Mouse (Mus musculus): ENCODE measurements around the gene Serpina9. TPM values are rescaled to one million over a fixed set of nuclear protein-coding genes. Genes with fewer than 3 reads are reported as not detected.

Serpina9 gene
- not detected in 2 replicates for polyA plus RNA-seq (2015; fragmentation: Nextera tagmentation; extraction: Ambion mirVana)

DNA sequence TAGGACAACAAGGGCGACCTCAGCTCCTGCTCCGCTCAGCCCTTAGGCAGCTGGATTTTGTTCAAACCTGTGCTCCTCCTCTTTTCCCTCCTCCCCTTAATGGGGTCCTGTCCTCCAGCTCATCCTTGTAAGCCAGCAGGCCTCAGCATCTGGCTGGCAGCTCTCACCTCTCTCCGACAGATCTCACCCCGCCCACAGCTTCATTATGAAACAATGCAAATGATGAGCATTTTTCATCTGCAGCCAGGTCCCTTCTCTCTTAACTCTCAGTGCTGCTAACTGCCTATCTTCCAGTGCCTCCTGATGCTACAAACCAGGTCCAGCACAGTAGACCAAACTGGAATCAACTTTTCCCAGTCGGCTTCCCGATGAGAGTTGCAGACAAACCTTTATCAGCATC, at the start of gene Serpina9:
Serpina9 (minus strand) TSS at position 136 of the 400 bp plus-strand sequence.
- H3K4me2 ChIP-seq (replicated peaks): no peak within 1 kb of the TSS
- WGBS: 81% methylated on average over 6 of the region's 6 CpGs
- H3K27me3 ChIP-seq: no peaks in the 10 kb centered on the region
- no peak within 1 kb of the TSS for H3K9ac ChIP-seq
- H3K4me3 ChIP-seq: no peak within 1 kb of the TSS
- no peaks in the 10 kb centered on the region for H3K9me3 ChIP-seq
- H3K36me3 ChIP-seq: no peaks in the 10 kb centered on the region
- H3K27ac ChIP-seq: no peak within 1 kb of the TSS
- no peak for ATAC-seq (ENCODE audit: low FRiP score, low read depth)
- no peaks in the 10 kb centered on the region for H3K4me1 ChIP-seq

DNA sequence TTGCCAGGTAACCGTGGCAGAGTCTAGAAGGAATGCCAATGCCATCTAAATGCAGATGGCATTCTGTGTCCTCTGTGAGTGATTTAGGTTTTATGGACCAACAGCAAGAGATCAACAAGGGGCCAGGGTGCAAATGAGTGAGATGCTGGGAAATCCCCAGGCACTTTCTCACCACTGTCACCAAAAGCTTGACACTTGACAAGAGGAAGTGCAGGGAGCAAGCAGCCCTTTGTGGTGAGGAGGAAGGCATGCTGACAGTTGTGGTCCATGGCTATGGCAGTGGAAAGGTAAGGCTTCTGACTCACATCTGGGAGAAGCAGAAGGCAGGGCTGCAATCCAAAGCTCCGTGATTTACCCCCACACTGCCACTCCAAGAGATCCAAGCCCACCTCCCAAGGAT, 48.3 kb upstream of the Serpina9 start:
- Histone ChIP-seq H3K9ac (no peak overlapping the region), H3K27me3 (peaks cover 7% of the 10 kb centered on the region; the same call in 1 of the 2 replicates), H3K4me1 (no peaks in the 10 kb centered on the region), H3K36me3 (no peaks in the 10 kb centered on the region), H3K4me2 (replicated peaks) (no peak overlapping the region), H3K27ac (no peak overlapping the region), H3K9me3 (no peaks in the 10 kb centered on the region), H3K4me3 (no peak overlapping the region)
- no peak for ATAC-seq (ENCODE audit: low FRiP score, low read depth)
- 57% methylated on average over 2 of the region's 2 CpGs for WGBS

DNA sequence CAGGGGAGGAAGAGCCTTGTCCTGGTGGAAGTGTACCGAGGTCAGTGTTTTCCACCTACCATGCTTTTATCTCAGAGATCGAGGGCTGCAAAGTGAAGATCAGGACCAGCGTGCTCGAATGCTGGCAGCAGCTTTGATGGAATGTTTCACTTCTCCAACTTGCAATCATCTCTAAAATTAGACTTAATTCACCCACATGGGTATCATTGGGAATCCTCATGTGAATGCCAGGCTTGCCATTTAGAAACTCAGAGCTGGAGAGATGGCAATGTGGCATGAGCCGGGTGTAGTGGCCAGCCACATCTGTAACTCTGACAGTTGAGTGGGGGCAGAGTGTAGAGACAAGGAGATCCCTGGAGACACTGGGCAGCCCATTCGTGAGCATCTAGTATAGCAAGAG, 46.6 kb upstream of the Serpina9 start:
- H3K9ac ChIP-seq: no peak overlapping the region
- H3K36me3 ChIP-seq: no peaks in the 10 kb centered on the region
- peaks cover 7% of the 10 kb centered on the region; the same call in 1 of the 2 replicates for H3K27me3 ChIP-seq
- H3K27ac ChIP-seq: no peak overlapping the region
- H3K4me1 ChIP-seq: no peaks in the 10 kb centered on the region
- no peaks in the 10 kb centered on the region for H3K9me3 ChIP-seq
- no peak for ATAC-seq (ENCODE audit: low FRiP score, low read depth)
- H3K4me2 ChIP-seq (replicated peaks): no peak overlapping the region
- H3K4me3 ChIP-seq: no peak overlapping the region
- WGBS: 83% methylated on average over 6 of the region's 6 CpGs

DNA sequence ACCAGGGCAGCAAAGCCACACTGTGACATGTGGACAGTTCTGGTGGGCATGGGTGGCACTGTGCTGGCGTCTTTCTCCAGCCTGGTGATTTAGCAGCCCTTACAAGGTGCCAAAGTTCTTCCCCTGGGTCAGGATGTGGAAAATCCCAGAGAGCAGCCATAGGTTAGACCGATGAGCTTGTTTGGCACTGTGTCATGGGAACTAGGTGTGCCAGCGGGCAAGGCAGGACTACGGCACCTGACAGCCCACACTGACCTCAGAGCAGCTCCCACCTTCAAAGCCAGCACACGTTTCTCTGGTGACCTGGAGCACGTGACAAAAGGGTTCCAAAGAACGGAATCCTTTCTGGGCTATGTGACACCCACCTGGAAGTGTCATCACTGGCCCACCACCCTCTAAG, 44.0 kb upstream of the Serpina9 start:
- H3K4me1 ChIP-seq: no peaks in the 10 kb centered on the region
- H3K9me3 ChIP-seq: no peaks in the 10 kb centered on the region
- ATAC-seq (ENCODE audit: low FRiP score, low read depth): no peak
- no peak overlapping the region for H3K4me2 ChIP-seq (replicated peaks)
- WGBS: 79% methylated on average over 7 of the region's 7 CpGs
- H3K36me3 ChIP-seq: no peaks in the 10 kb centered on the region
- no peak overlapping the region for H3K9ac ChIP-seq
- H3K27me3 ChIP-seq: peaks cover 7% of the 10 kb centered on the region; the same call in 1 of the 2 replicates
- no peak overlapping the region for H3K27ac ChIP-seq
- H3K4me3 ChIP-seq: no peak overlapping the region

DNA sequence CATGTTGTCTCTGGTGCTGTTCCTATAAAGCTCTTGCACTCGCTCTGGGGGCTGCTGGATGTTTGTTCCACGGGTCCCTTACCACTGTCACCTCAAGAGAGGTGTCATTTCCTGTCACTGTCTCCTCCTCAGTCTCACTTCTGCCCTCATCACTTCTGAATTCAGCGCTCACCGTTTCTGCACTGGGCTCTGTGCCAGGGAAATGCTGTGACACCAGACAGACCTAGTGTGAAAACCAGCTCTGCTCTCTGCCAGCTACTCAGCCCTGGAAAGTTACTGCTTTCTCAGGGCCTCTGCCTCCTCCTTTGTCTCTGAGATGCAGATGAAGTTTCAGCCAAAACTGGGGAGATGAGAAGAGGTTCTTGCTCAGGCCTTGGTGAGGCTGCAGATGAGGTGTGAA, 43.5 kb upstream of the Serpina9 start:
- 17% methylated on average over 4 of the region's 4 CpGs for WGBS
- Histone ChIP-seq H3K4me3 (no peak overlapping the region), H3K27ac (no peak overlapping the region), H3K9ac (no peak overlapping the region), H3K4me2 (replicated peaks) (no peak overlapping the region), H3K4me1 (no peaks in the 10 kb centered on the region), H3K36me3 (no peaks in the 10 kb centered on the region), H3K9me3 (no peaks in the 10 kb centered on the region), H3K27me3 (peaks cover 5% of the 10 kb centered on the region; the same call in 1 of the 2 replicates)
- no peak for ATAC-seq (ENCODE audit: low FRiP score, low read depth)

DNA sequence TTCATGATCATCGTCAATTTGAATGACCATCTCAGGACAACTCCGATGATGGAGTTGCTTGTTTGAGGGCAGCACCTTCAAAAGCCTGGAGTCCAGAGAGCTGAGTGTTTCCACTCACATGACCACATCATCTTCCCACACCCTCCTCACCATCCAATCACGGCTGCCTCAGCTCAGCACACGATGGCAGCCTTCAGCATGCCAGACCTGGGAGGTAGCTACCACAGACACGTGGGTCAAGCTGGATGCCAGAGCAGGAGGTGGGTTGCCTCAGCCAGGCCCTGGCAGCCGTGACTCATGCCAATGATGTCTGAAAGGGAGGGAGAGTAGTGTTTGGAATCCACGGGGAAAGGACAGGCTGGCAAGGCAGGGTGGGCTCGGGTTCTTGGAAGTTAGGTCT, 42.2 kb upstream of the Serpina9 start:
- H3K4me1 ChIP-seq: no peaks in the 10 kb centered on the region
- 83% methylated on average over 8 of the region's 8 CpGs for WGBS
- H3K27ac ChIP-seq: no peak overlapping the region
- H3K4me3 ChIP-seq: no peak overlapping the region
- no peak overlapping the region for H3K4me2 ChIP-seq (replicated peaks)
- H3K9me3 ChIP-seq: no peaks in the 10 kb centered on the region
- H3K27me3 ChIP-seq: no peaks in the 10 kb centered on the region
- H3K9ac ChIP-seq: no peak overlapping the region
- H3K36me3 ChIP-seq: no peaks in the 10 kb centered on the region
- ATAC-seq (ENCODE audit: low FRiP score, low read depth): no peak

DNA sequence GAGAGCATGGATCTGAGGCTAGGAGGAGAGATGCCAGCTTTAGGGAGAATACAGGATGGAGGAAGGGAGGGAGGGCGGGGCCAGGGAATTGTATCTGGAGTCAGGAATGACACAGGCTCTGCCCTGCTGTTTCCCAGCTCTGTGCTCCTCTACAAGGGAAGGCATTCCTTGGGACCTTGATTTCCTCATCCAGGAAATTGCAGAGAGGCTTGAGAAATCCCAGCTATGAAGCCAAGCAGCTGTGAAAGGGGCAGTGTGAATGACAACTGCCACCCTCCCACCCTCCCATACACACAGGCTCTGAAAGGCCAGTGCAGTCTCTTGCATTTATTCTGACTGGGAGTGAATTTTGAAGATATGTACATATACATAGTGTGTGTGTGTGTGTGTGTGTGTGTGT, 40.4 kb upstream of the Serpina9 start:
- no peak overlapping the region for H3K9ac ChIP-seq
- no peaks in the 10 kb centered on the region for H3K27me3 ChIP-seq
- no peak for ATAC-seq (ENCODE audit: low FRiP score, low read depth)
- no peak overlapping the region for H3K4me3 ChIP-seq
- 56% methylated on average over 1 of the region's 1 CpGs for WGBS
- H3K4me2 ChIP-seq (replicated peaks): no peak overlapping the region
- no peaks in the 10 kb centered on the region for H3K4me1 ChIP-seq
- H3K9me3 ChIP-seq: no peaks in the 10 kb centered on the region
- H3K27ac ChIP-seq: no peak overlapping the region
- no peaks in the 10 kb centered on the region for H3K36me3 ChIP-seq

DNA sequence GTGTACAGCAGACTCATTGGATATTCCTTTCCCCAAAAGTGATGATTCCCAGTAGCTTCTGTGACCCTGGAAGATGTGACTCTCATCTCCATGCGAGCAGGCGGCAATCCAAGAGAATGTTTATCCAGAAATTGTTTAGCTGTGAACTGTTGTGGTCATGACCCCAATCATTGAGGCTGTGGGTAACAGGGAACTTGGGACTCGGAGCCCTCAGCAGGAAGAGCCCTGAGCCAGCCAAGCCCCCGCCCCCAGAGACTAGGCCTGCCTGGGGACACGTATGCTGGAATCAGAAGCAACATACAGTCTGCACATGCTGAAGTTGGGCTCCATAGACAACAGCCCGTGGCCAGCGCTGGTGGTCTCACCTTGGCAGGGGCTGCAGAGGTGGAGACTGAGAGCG, 32.2 kb upstream of the Serpina9 start:
- Histone ChIP-seq H3K4me2 (replicated peaks) (no peak overlapping the region), H3K27me3 (no peaks in the 10 kb centered on the region), H3K9me3 (no peaks in the 10 kb centered on the region), H3K27ac (no peak overlapping the region), H3K4me1 (no peaks in the 10 kb centered on the region), H3K36me3 (no peaks in the 10 kb centered on the region), H3K9ac (no peak overlapping the region), H3K4me3 (no peak overlapping the region)
- WGBS: 83% methylated on average over 8 of the region's 8 CpGs
- no peak for ATAC-seq (ENCODE audit: low FRiP score, low read depth)

DNA sequence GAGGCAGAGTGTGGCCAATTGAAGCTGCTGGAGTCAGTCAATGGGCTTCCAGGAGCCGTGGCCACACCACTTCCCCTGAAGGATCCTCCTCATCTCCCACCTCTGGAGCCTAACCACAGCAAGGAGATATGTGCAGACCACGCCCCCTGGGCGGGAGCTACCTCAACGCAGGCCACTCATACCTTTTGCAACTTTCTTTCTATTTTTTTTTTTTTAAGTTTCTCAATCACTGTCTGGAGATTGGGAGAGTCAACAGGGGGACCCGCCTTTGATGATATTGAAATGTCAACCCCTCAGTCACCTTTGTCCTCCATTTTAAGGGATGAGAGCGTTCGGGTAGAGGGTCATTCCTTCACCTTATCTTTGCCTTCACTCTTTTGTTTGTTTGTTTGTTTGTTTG, 30.8 kb upstream of the Serpina9 start, which contains the start of gene Serpina12:
Serpina12 (minus strand) TSS at position 101 of the 400 bp plus-strand sequence.
- Histone ChIP-seq H3K9me3 (no peaks in the 10 kb centered on the region), H3K36me3 (no peaks in the 10 kb centered on the region), H3K4me3 (no peak within 1 kb of the TSS), H3K27me3 (no peaks in the 10 kb centered on the region), H3K4me1 (no peaks in the 10 kb centered on the region), H3K27ac (no peak within 1 kb of the TSS), H3K9ac (no peak within 1 kb of the TSS), H3K4me2 (replicated peaks) (no peak within 1 kb of the TSS)
- 88% methylated on average over 7 of the region's 7 CpGs for WGBS
- ATAC-seq (ENCODE audit: low FRiP score, low read depth): no peak

DNA sequence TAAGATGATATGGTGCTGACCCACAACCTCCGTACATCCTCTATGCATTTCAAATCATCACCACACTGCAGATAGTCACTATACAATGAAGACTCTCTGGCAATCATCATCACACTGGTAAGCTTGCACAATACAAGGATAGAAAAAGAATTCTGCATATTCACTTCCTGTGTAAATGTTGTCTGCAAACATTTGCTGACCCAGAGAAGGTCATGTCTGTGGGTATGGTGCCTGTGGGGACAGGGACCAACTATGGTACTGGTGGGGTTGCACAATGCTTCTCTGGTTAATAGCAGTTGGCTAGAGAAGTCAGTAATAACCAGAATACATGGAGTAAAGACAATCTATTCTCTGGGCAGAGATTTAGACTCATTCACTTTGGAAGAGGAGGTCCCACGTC, 29.2 kb upstream of the Serpina9 start:
- WGBS: 94% methylated on average over 2 of the region's 2 CpGs
- H3K4me1 ChIP-seq: no peaks in the 10 kb centered on the region
- no peaks in the 10 kb centered on the region for H3K27me3 ChIP-seq
- H3K4me2 ChIP-seq (replicated peaks): no peak overlapping the region
- H3K9ac ChIP-seq: no peak overlapping the region
- no peak for ATAC-seq (ENCODE audit: low FRiP score, low read depth)
- H3K9me3 ChIP-seq: no peaks in the 10 kb centered on the region
- no peak overlapping the region for H3K27ac ChIP-seq
- H3K4me3 ChIP-seq: no peak overlapping the region
- H3K36me3 ChIP-seq: no peaks in the 10 kb centered on the region

DNA sequence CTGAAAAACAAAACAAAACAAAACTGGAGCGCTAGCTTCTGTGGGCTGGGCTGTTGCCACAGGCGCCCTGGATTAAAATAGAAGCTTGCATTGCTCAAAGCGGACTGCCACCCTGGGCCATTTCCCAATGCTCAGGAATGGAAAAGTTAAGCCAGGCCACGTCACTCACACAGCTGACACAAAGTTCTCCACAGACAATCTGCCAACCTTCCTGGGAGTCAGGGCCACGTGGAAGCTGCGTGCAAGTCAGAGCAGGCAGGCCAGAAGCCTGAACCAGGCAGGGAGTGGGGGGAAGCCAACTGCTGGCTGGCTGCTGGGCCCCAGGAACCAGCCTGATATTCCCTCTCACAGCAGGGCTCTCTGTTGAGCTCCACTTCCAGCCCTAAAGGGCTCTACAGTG, 27.8 kb upstream of the Serpina9 start:
- H3K4me1 ChIP-seq: no peaks in the 10 kb centered on the region

DNA sequence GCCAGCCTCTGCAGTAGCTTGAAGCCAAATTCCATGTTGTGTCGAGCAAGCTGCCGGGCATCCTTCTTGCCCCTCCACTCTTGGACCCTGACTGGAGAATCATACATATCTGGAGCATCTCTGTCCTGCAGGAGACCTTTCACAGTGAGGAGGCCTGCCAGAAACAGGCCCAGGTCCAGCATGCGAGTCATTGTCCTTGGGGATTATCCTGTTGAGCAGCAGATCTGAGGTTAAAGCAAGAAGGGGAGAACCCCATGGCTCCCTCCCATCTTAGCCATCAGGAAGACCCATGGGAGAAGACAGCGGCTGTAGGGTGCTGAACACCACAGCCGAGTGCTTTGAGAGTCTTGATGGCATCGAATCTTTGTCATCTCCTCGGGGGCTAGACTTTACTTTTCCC, 24.6 kb upstream of the Serpina9 start:
- Histone ChIP-seq H3K9me3 (no peaks in the 10 kb centered on the region), H3K9ac (no peak overlapping the region), H3K4me2 (replicated peaks) (no peak overlapping the region), H3K4me3 (no peak overlapping the region), H3K27me3 (no peaks in the 10 kb centered on the region), H3K4me1 (no peaks in the 10 kb centered on the region), H3K27ac (no peak overlapping the region), H3K36me3 (no peaks in the 10 kb centered on the region)
- WGBS: 88% methylated on average over 7 of the region's 7 CpGs
- ATAC-seq (ENCODE audit: low FRiP score, low read depth): no peak

More for the DNA sequence above, 27.8 kb upstream of the Serpina9 start:
- no peaks in the 10 kb centered on the region for H3K27me3 ChIP-seq
- WGBS: 65% methylated on average over 6 of the region's 6 CpGs
- H3K4me2 ChIP-seq (replicated peaks): no peak overlapping the region
- H3K36me3 ChIP-seq: no peaks in the 10 kb centered on the region
- ATAC-seq (ENCODE audit: low FRiP score, low read depth): no peak
- H3K9me3 ChIP-seq: no peaks in the 10 kb centered on the region
- H3K27ac ChIP-seq: no peak overlapping the region
- H3K4me3 ChIP-seq: no peak overlapping the region
- H3K9ac ChIP-seq: no peak overlapping the region

DNA sequence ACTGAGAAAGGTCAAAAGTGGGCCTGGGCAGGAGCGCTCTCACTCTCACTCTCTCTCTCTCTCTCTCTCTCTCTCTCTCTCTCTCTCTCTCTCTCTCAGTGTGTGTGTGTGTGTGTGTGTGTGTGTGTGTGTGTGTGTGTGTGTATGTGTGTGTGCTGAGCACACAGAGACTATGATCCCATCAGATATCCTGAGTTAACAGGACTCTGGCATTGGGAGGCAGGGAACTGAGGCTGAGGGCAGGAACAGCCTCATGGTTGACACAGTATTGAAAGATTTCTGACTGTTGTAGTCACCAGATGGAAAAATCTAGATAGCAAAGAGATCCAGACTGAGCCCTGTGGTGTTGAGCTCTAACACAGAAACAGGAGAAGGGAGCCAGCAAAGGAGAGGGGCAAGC, 20.2 kb upstream of the Serpina9 start:
- Histone ChIP-seq H3K4me1 (no peaks in the 10 kb centered on the region), H3K36me3 (no peaks in the 10 kb centered on the region), H3K9ac (no peak overlapping the region), H3K4me3 (no peak overlapping the region), H3K27me3 (no peaks in the 10 kb centered on the region), H3K4me2 (replicated peaks) (no peak overlapping the region), H3K9me3 (no peaks in the 10 kb centered on the region), H3K27ac (no peak overlapping the region)
- ATAC-seq (ENCODE audit: low FRiP score, low read depth): no peak
- 100% methylated on average over 1 of the region's 1 CpGs for WGBS

Measured in limb, embryonic 13.5 days (tissue).